Mouse (Mus musculus) kidney, postnatal 0 days (tissue): ENCODE measurements around the gene Tecr. TPM values are rescaled to one million over a fixed set of nuclear protein-coding genes. Genes with fewer than 3 reads are reported as not detected.

Source experiments
- ATAC-seq: fragments of 200-750 bp; cut with Nextera tagmentation; replicated peaks from 2 replicates; pipeline ENCODE4 v1.8.0; 2017; ENCODE audit warnings: low read depth, moderate number of reproducible peaks, moderate TSS enrichment, moderate library complexity; ENCODE audit not compliant: low FRiP score
- DNase-seq: peaks from one replicate; pipeline ENCODE4 v3.0.0-alpha.2; 2016; ENCODE audit warnings: low spot score
- H3K27ac ChIP-seq: fragments of 300-500 bp; sonication (generic); 2 replicates; pipeline ENCODE4 v1.5.1; 2014; ENCODE audit warnings: mild to moderate bottlenecking
- H3K27me3 ChIP-seq: fragments of 300-500 bp; sonication (generic); 2 replicates; pipeline ENCODE4 v1.6.1; 2014; ENCODE audit warnings: low read length, mixed read lengths; ENCODE audit not compliant: insufficient read depth
- H3K36me3 ChIP-seq: fragments of 300-500 bp; sonication (generic); 2 replicates; pipeline ENCODE4 v1.6.1; 2014; ENCODE audit warnings: low read length, mixed read lengths; ENCODE audit not compliant: insufficient read depth
- H3K4me1 ChIP-seq: fragments of 300-500 bp; sonication (generic); replicated peaks from 2 replicates; pipeline ENCODE4 v1.6.1; 2014; ENCODE audit warnings: antibody characterized with exemption, low read length, mixed read lengths; ENCODE audit not compliant: insufficient read depth
- H3K4me2 ChIP-seq: fragments of 300-500 bp; sonication (generic); 2 replicates; pipeline ENCODE4 v1.6.1; 2014; ENCODE audit warnings: mild to moderate bottlenecking, low read length, moderate library complexity, mixed read lengths
- H3K4me3 ChIP-seq: fragments of 300-500 bp; sonication (generic); replicated peaks from 2 replicates; pipeline ENCODE4 v1.5.1; 2014; ENCODE audit warnings: low read depth, low read length
- H3K9ac ChIP-seq: fragments of 300-500 bp; sonication (generic); 2 replicates; pipeline ENCODE4 v1.6.1; 2014; ENCODE audit warnings: low read depth, low read length
- H3K9me3 ChIP-seq: fragments of 300-500 bp; sonication (generic); replicated peaks from 2 replicates; pipeline ENCODE4 v1.6.1; 2016; ENCODE audit warnings: low read length, inconsistent platforms, mixed read lengths
- CTCF ChIP-seq: IDR thresholded peaks from 2 replicates; pipeline ENCODE4 v1.5.1; 2016; ENCODE audit warnings: antibody characterized with exemption, low read depth, mild to moderate bottlenecking, moderate library complexity
- WGBS: fragments of 180-500 bp; shearing (Covaris S2); extraction: QIAGEN DNeasy Blood & Tissue Kit; methylation state at CpG from one replicate; pipeline ENCODE4 v1.1.7; 2014; 5-methylcytosine and 5-hydroxymethylcytosine counted together
- polyA plus RNA-seq: library from polyadenylated mRNA; unstranded; fragments of >200 nt; fragmentation: Nextera tagmentation; extraction: Ambion mirVana; gene quantifications from 2 replicates; pipeline ENCODE4 v1.2.1, GENCODE M21; 2015

Tecr gene
- polyA plus RNA-seq, 1 experiment from 2014 or later, result 560 TPM

GRCm38 (mm10) chr8:83582226-83582625 lies 25.5 kb downstream of the Tecr start:
- Histone ChIP-seq H3K27me3 (no peaks in the 10 kb centered on the region), H3K4me1 (peaks cover 5% of the 10 kb centered on the region), H3K4me2 (no peak overlapping the region), H3K9ac (no peak overlapping the region), H3K9me3 (no peaks in the 10 kb centered on the region), H3K27ac (no peak overlapping the region), H3K36me3 (0 out of 2 replicates have a peak, but pooled peaks cover 2% of the 10 kb centered on the region), H3K4me3 (no peak overlapping the region)
- 85% methylated on average over 8 of the region's 8 CpGs for WGBS
- no peak for TF ChIP-seq CTCF
- DNase-seq, result no peak
- no peak for ATAC-seq

DNA sequence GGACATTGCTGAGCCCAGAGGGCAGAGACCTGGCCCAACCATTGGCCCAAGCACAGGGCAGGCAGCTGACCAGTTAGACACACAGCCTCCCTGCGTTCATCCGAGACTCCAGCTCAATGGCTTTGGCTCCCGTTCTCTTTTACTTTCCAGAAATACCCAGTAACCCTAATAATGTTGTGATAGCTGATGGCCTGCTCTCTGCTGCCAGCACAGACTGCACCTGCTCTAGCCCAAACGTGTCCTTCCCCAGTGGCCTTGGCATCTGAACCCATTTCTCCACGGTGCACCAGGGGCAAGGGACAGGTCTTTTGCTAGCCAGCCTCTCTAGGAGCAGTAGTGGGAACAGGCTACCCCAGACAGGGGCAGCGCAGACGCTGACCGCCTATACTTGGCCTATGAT lies 26.9 kb downstream of the Tecr start:
- H3K27ac ChIP-seq, result no peak overlapping the region
- H3K27me3 ChIP-seq, result no peaks in the 10 kb centered on the region
- no peak overlapping the region for H3K4me3 ChIP-seq
- H3K4me2 ChIP-seq, result no peak overlapping the region
- H3K9me3 ChIP-seq, result no peaks in the 10 kb centered on the region
- H3K4me1 ChIP-seq, result peaks cover 14% of the 10 kb centered on the region
- DNase-seq (no peak), ATAC-seq (no peak)
- WGBS, result 67% methylated on average over 8 of the region's 8 CpGs
- H3K9ac ChIP-seq, result no peak overlapping the region
- TF ChIP-seq CTCF, result no peak
- 0 out of 2 replicates have a peak, but pooled peaks cover 2% of the 10 kb centered on the region for H3K36me3 ChIP-seq

GRCm38 (mm10) chr8:83579676-83580075 lies 28.1 kb downstream of the Tecr start:
- 79% methylated on average over 8 of the region's 8 CpGs for WGBS
- ATAC-seq (no peak), DNase-seq (no peak)
- no peak overlapping the region for H3K4me2 ChIP-seq
- no peaks in the 10 kb centered on the region for H3K27me3 ChIP-seq
- no peaks in the 10 kb centered on the region for H3K9me3 ChIP-seq
- 0 out of 2 replicates have a peak, but pooled peaks cover under 1% of the 10 kb centered on the region for H3K36me3 ChIP-seq
- no peak overlapping the region for H3K27ac ChIP-seq
- H3K4me3 ChIP-seq, result no peak overlapping the region
- no peak overlapping the region for H3K9ac ChIP-seq
- H3K4me1 ChIP-seq, result peaks cover 25% of the 10 kb centered on the region
- no peak for TF ChIP-seq CTCF

DNA sequence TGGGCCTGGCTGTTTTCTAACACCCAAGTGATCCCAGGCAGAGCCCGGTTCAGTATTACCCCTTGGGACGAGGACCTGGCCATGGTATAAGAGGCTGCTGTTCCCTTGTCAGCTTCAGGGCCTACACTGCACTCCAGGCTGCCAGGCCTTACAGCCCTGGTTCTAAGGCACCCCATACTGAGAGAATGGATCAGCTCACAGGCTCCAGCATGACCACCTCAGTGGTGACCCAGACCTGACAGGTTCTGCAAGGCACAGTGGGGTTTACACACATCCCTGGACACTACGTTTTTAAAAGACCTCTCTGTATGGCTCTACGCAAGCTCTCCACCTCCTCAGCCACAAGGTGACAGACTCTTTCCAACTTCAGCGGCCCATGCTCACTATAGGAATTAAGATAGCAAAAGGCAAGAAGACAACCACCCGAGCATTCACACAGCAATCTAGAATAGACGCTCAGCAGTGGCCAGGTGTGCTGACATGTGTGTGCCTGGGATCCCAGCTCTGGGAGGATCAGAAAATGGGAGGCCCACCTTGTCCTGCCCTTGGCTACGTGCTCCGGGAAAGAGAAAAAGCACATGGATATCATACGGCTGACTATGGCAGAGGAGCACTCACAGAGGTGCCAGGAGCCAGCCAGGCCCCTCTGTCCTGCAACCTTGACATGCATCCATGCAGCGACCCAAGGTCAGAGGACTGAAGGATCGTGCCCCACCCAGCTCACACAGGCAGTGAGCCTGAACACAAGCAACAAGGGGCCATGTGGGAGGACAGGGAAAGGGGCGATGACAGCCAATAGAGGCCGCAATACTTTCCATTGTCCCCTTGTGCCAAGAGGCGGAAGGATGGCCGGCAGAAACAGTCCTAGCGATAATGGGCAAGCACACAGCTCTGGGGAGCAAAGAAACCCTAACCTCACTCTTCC lies 29.4 kb downstream of the Tecr start:
- no peak for TF ChIP-seq CTCF
- H3K9me3 ChIP-seq, result no peaks in the 10 kb centered on the region
- H3K36me3 ChIP-seq, result no peaks in the 10 kb centered on the region
- ATAC-seq (no peak), DNase-seq (no peak)
- no peak overlapping the region for H3K4me3 ChIP-seq
- H3K27ac ChIP-seq, result peak overlapping the region; percentile 1; the same call in 1 of the 2 replicates
- H3K9ac ChIP-seq, result no peak overlapping the region
- no peak overlapping the region for H3K4me2 ChIP-seq
- 58% methylated on average over 17 of the region's 17 CpGs for WGBS
- no peaks in the 10 kb centered on the region for H3K27me3 ChIP-seq
- peaks cover 31% of the 10 kb centered on the region for H3K4me1 ChIP-seq

- ATAC-seq, result 0 out of 2 replicates have a peak, but pooled peaks have one; percentile 2
- Histone ChIP-seq H3K4me3 (no peak overlapping the region), H3K9me3 (no peaks in the 10 kb centered on the region), H3K4me2 (no peak overlapping the region), H3K27ac (peak overlapping the region; percentile 51; the same call in 1 of the 2 replicates), H3K9ac (no peak overlapping the region), H3K4me1 (peaks cover 31% of the 10 kb centered on the region), H3K27me3 (no peaks in the 10 kb centered on the region), H3K36me3 (no peaks in the 10 kb centered on the region)
- no peak for TF ChIP-seq CTCF
- no peak for DNase-seq
- WGBS, result 40% methylated on average over 9 of the region's 9 CpGs
These were observed 30.4 kb downstream of the Tecr start for GRCm38 (mm10) chr8:83577384-83577791.

GRCm38 (mm10) chr8:83576921-83577320 lies 30.9 kb downstream of the Tecr start:
- ATAC-seq (0 out of 2 replicates have a peak, but pooled peaks have one; percentile 2), DNase-seq (no peak)
- peaks cover 4% of the 10 kb centered on the region; the same call in 1 of the 2 replicates for H3K36me3 ChIP-seq

More at GRCm38 (mm10) chr8:83576921-83577320, 30.9 kb downstream of the Tecr start:
- no peaks in the 10 kb centered on the region for H3K27me3 ChIP-seq
- no peak overlapping the region for H3K9ac ChIP-seq
- no peaks in the 10 kb centered on the region for H3K9me3 ChIP-seq
- no peak for TF ChIP-seq CTCF
- no peak overlapping the region for H3K4me3 ChIP-seq
- H3K4me2 ChIP-seq, result no peak overlapping the region
- peak overlapping the region; percentile 51; the same call in 1 of the 2 replicates for H3K27ac ChIP-seq
- H3K4me1 ChIP-seq, result peaks cover 31% of the 10 kb centered on the region
- WGBS, result 51% methylated on average over 4 of the region's 4 CpGs
